In the genomic region with DNA sequence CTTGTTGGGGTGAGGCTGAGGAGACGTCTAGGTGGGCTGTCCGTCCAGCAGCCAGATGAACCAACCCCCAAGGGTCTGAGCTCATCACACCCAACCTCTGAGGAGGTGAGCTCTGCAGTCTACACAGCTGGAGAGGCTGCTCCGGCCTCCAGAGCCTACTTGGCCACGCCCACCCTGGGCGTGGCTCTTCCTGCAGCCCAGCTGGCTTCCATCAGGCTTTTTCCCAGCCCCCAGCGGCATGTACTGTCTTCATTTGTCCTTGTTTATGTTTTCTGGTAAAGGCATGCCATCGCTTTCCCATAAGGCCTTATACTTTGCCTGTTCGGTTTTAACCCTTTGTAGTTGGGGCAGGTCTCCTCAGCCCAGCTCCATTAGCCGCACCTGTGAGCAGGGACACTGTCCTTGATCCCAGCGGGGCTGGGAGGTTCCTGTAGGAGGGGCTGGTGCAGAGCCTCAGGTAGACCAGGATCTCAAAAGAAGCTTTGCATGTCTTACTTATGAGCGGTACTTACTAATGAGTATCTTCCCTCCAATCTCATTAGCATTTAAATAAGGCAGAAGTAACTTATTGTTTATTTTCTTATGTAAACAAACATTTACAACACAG, we compare ENCODE assay signal across 7 mouse cellular contexts. TPM values are rescaled to one million over a fixed set of nuclear protein-coding genes. Genes with fewer than 3 reads are reported as not detected.
DNase-seq lines count a peak whose midpoint lies in the region; ATAC-seq and TF ChIP-seq lines count a peak whose summit lies in the region.

No protein-coding gene starts in this region.

- no peaks in the 10 kb centered on the region for H3K27me3 ChIP-seq in hindbrain, postnatal 0 days (ENCODE audit: insufficient read depth, low read length)
- no peaks in the 10 kb centered on the region for H3K27me3 ChIP-seq in liver, embryonic 12.5 days (replicated peaks)

- no peak for ATAC-seq in hindbrain, postnatal 0 days
- peak; percentile 46; the same call in 1 of the 2 replicates for ATAC-seq in liver, embryonic 12.5 days

- no peaks in the 10 kb centered on the region for H3K9me3 ChIP-seq in hindbrain, postnatal 0 days (ENCODE audit: low read length)
- no peaks in the 10 kb centered on the region for H3K9me3 ChIP-seq in liver, embryonic 12.5 days (replicated peaks)

- H3K27ac ChIP-seq in hindbrain, postnatal 0 days = no peak overlapping the region
- no peak overlapping the region for H3K27ac ChIP-seq in liver, embryonic 12.5 days

- 0 out of 2 replicates have a peak, but pooled peaks cover 3% of the 10 kb centered on the region for H3K4me1 ChIP-seq in hindbrain, postnatal 0 days (ENCODE audit: insufficient read depth, low read length)
- H3K4me1 ChIP-seq in liver, embryonic 12.5 days = peaks cover 14% of the 10 kb centered on the region; the same call in 1 of the 2 replicates

- H3K4me3 ChIP-seq in hindbrain, postnatal 0 days (ENCODE audit: low read length) = no peak overlapping the region
- no peak overlapping the region for H3K4me3 ChIP-seq in liver, embryonic 12.5 days

- H3K9ac ChIP-seq in hindbrain, postnatal 0 days (replicated peaks; ENCODE audit: low read length) = no peak overlapping the region
- no peak overlapping the region for H3K9ac ChIP-seq in liver, embryonic 12.5 days

- H3K4me2 ChIP-seq in hindbrain, postnatal 0 days (ENCODE audit: low read depth, low read length) = 0 out of 2 replicates have a peak overlapping the region, but pooled peaks have one; percentile 11
- H3K4me2 ChIP-seq in liver, embryonic 12.5 days = peak overlapping the region; percentile 17; the same call in 1 of the 2 replicates

- peak; percentile 60 for DNase-seq in embryo, embryonic 9.5 days (ENCODE audit: extremely low spot score)
- DNase-seq in gastrocnemius, postnatal 10 days = peak; percentile 50
- peak; percentile 36 for DNase-seq in hindbrain, postnatal 0 days (ENCODE audit: low spot score)
- DNase-seq in retina, embryonic 14.5 days (ENCODE audit: low spot score) = peak; percentile 83
- no peak for DNase-seq in spleen, adult 12 weeks (ENCODE audit: low spot score)
- DNase-seq in right cerebral cortex, postnatal 36 days (ENCODE audit: low spot score in 2 of 2) = no peak

- no peaks in the 10 kb centered on the region for H3K36me3 ChIP-seq in hindbrain, postnatal 0 days (ENCODE audit: insufficient read depth, low read length)
- no peaks in the 10 kb centered on the region for H3K36me3 ChIP-seq in liver, embryonic 12.5 days

- WGBS in hindbrain, postnatal 0 days = 12% methylated on average over 11 of the region's 11 CpGs
- 14% methylated on average over 11 of the region's 11 CpGs for WGBS in liver, embryonic 12.5 days (ENCODE audit: insufficient replicate concordance)

- TF ChIP-seq CTCF in hindbrain, postnatal 0 days (IDR thresholded peaks at IDR 0.05; ENCODE audit: low read depth) = no peak

RNA-seq across cellular contexts. Expression of gene Fam170b, which starts 8.2 kb away (rescaled TPM):
- total RNA-seq in gastrocnemius, postnatal 10 days (2021) = not detected
- not detected in 2 replicates for total RNA-seq in hindbrain, postnatal 0 days (2014; rRNA removed)
- polyA plus RNA-seq in hindbrain, postnatal 0 days (2015; fragmentation: Nextera tagmentation; extraction: Ambion mirVana) = not detected in 2 replicates
- not detected in 2 replicates for polyA plus RNA-seq in liver, embryonic 12.5 days (2016; fragmentation: Nextera tagmentation; extraction: Ambion mirVana)

RNA-seq across cellular contexts. Expression of gene Vstm4, which starts 31.0 kb away (rescaled TPM):
- 10 to 100 TPM; 20.0 to 23.4 TPM for total RNA-seq in gastrocnemius, postnatal 10 days (2021)
- total RNA-seq in hindbrain, postnatal 0 days (2014; rRNA removed) = 9.6 and 9.8 TPM in 2 replicates
- polyA plus RNA-seq in hindbrain, postnatal 0 days (2015; fragmentation: Nextera tagmentation; extraction: Ambion mirVana) = 14.8 and 14.9 TPM in 2 replicates
- 3.9 and 4.4 TPM in 2 replicates for polyA plus RNA-seq in liver, embryonic 12.5 days (2016; fragmentation: Nextera tagmentation; extraction: Ambion mirVana)

RNA-seq across cellular contexts. Expression of gene Tmem273, which starts 39.8 kb away (rescaled TPM):
- under 1 TPM in 1 of 2 experiments, not detected in 1; 0.73 TPM for total RNA-seq in gastrocnemius, postnatal 10 days (2021)
- 1.2 TPM in 1 of 2 replicates, not detected in the other for total RNA-seq in hindbrain, postnatal 0 days (2014; rRNA removed)
- polyA plus RNA-seq in hindbrain, postnatal 0 days (2015; fragmentation: Nextera tagmentation; extraction: Ambion mirVana) = 0.16 and 0.23 TPM in 2 replicates
- polyA plus RNA-seq in liver, embryonic 12.5 days (2016; fragmentation: Nextera tagmentation; extraction: Ambion mirVana) = 0.50 and 0.77 TPM in 2 replicates

Comparison
In these comparisons a context has a peak if more than half of its experiments do, and no peak if none do; other contexts are left out.
1. DNase-seq: peak in embryo, embryonic 9.5 days (single experiment), gastrocnemius, postnatal 10 days (single experiment), hindbrain, postnatal 0 days (single experiment) and retina, embryonic 14.5 days (single experiment); none in spleen, adult 12 weeks (single experiment) and right cerebral cortex, postnatal 36 days (0 of 2).